Mouse (Mus musculus): ENCODE measurements around the gene Efnb3. TPM values are rescaled to one million over a fixed set of nuclear protein-coding genes. Genes with fewer than 3 reads are reported as not detected.

Gene Efnb3
- total and polyA plus RNA-seq, 3 experiments = 0.27 to 0.68 (median 0.56) TPM

DNA sequence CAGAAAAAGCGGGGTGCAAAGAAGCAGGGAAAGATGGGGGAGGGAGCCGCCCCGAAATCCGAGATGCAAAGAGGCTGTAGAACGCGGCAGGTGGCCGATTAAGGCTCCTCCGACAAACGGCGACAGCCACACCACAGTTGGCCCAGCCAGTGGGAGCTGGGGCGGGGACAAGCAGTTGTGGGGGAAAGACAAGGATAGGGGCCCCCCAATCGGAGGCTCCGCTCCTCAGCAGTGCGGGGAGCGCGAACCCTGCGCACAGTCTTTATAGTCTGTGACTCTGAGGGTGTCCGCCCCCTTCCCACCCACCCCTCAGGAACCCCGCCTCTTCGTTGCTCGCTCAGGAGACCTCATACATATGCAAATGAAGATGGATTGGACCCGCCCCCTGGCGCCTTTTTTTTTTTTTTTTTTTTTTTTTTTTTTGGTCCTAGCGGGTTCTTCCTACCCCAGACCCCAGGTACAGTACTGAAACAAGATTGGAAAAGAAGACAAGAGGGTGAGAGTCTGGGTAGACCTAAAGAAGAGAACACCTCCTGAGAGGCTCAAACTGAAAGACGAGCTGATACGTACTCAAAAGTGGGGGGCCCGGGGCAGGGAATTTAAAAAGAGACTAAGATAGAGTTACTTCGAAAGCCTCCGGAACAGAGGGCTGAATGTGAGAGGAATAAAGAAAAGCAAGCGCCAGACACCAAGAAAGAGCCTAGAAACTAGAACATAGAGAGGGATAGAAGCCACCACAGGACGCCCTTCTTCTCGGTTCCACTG is 45.9 kb upstream of the Efnb3 start, which contains the start of gene Atp1b2:
Gene Atp1b2 (minus strand): TSS at position 217 of the 765 bp plus-strand sequence.
- TF ChIP-seq CTCF (IDR thresholded peaks at IDR 0.05; ENCODE audit: low read depth, low read length) (no peak), TAL1 (conservative IDR thresholded peaks at IDR 0.05; ENCODE audit: low read depth, low read length) (no peak), GATA1 (IDR thresholded peaks at IDR 0.05; ENCODE audit: borderline replicate concordance, low read length) (no peak), GATA2 (IDR thresholded peaks at IDR 0.05; ENCODE audit: borderline replicate concordance, low read depth, low read length) (no peak), POLR2AphosphoS5 (IDR thresholded peaks at IDR 0.05; ENCODE audit: insufficient replicate concordance, low read depth, low read length) (peak; percentile 69; the same call in 1 of the 2 replicates)
- ATAC-seq (ENCODE audit: extremely low read depth, insufficient number of reproducible peaks, low FRiP score, poor library complexity, severe bottlenecking) (peak; percentile 79), DNase-seq (ENCODE audit: low spot score) (peak; percentile 89)
- peaks cover 90% of the 10 kb centered on the region for H3K4me1 ChIP-seq (ENCODE audit: insufficient read depth, low read depth, low read length)
- H3K27me3 ChIP-seq (ENCODE audit: insufficient read depth, low read length) = no peaks in the 10 kb centered on the region
- no peaks in the 10 kb centered on the region for H3K9me3 ChIP-seq (replicated peaks)
- peaks cover 33% of the 10 kb centered on the region for H3K36me3 ChIP-seq (replicated peaks)
- H3K4me3 ChIP-seq (ENCODE audit: low read depth, low read length) = peak within 1 kb of the TSS; percentile 80

DNA sequence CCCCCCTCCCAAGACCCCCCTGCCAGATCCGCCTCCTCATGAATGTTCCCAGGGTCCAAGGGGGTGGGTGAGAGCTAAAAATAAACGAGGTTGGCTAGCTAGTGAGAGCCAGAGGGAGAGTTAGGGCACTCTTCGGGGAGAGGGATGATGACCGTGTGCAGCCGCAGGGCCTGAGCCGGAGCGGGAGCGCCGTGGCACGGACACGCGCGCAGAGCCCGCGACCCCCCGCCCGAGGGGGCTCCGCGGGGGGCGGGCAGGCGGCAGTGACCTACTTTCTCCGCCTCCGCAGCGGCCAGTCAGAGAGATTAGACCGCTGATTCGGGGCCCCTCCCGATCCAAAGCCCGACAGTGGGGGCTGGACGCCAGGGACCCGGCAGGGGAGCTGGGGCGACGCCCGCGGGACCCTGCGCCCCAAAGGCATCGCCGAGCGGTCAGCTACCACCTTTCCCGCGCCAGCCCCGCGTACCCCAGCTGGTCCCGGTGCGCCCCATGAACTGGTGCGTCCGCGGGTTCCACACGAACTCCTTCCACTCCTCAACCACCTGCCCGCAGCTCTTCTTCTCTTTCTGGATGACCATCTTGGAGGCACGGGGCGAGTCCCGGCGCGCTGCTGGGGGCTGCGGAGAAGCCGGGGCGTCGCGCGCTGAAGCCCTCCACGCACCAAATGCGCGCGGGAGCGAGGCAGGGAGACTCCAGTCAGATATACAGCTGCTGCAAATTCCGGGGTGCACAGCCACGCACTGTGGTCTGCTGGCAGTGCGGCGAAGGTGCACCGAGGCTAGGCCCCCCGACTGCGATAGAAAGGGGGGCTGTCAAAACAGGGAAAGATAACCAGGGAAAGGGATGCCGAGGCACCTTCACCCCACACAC is 45.0 kb upstream of the Efnb3 start:
- Histone ChIP-seq H3K4me3 (ENCODE audit: low read depth, low read length) (peak overlapping the region; percentile 80), H3K4me1 (ENCODE audit: insufficient read depth, low read depth, low read length) (peaks cover 91% of the 10 kb centered on the region), H3K36me3 (replicated peaks) (peaks cover 40% of the 10 kb centered on the region), H3K27me3 (ENCODE audit: insufficient read depth, low read length) (no peaks in the 10 kb centered on the region), H3K9me3 (replicated peaks) (no peaks in the 10 kb centered on the region)
- DNase-seq (ENCODE audit: low spot score) (no peak), ATAC-seq (ENCODE audit: extremely low read depth, insufficient number of reproducible peaks, low FRiP score, poor library complexity, severe bottlenecking) (no peak)
- no peak for TF ChIP-seq POLR2AphosphoS5 (IDR thresholded peaks at IDR 0.05; ENCODE audit: insufficient replicate concordance, low read depth, low read length)
- no peak for TF ChIP-seq GATA2 (IDR thresholded peaks at IDR 0.05; ENCODE audit: borderline replicate concordance, low read depth, low read length)
- no peak for TF ChIP-seq GATA1 (IDR thresholded peaks at IDR 0.05; ENCODE audit: borderline replicate concordance, low read length)
- no peak for TF ChIP-seq TAL1 (conservative IDR thresholded peaks at IDR 0.05; ENCODE audit: low read depth, low read length)

- Histone ChIP-seq H3K27me3 (ENCODE audit: insufficient read depth, low read length) (no peaks in the 10 kb centered on the region), H3K4me1 (ENCODE audit: insufficient read depth, low read depth, low read length) (peaks cover 93% of the 10 kb centered on the region), H3K9me3 (replicated peaks) (no peaks in the 10 kb centered on the region), H3K4me3 (ENCODE audit: low read depth, low read length) (peak overlapping the region; percentile 80), H3K36me3 (replicated peaks) (peaks cover 40% of the 10 kb centered on the region)
- no peak for ATAC-seq (ENCODE audit: extremely low read depth, insufficient number of reproducible peaks, low FRiP score, poor library complexity, severe bottlenecking)
- DNase-seq (ENCODE audit: low spot score) = no peak
- TF ChIP-seq CTCF (IDR thresholded peaks at IDR 0.05; ENCODE audit: low read depth, low read length) (no peak), POLR2AphosphoS5 (IDR thresholded peaks at IDR 0.05; ENCODE audit: insufficient replicate concordance, low read depth, low read length) (no peak), GATA2 (IDR thresholded peaks at IDR 0.05; ENCODE audit: borderline replicate concordance, low read depth, low read length) (no peak), TAL1 (conservative IDR thresholded peaks at IDR 0.05; ENCODE audit: low read depth, low read length) (no peak), GATA1 (IDR thresholded peaks at IDR 0.05; ENCODE audit: borderline replicate concordance, low read length) (no peak)
Observed at GRCm38 (mm10) chr11:69604347-69604746, 44.3 kb upstream of the Efnb3 start.

DNA sequence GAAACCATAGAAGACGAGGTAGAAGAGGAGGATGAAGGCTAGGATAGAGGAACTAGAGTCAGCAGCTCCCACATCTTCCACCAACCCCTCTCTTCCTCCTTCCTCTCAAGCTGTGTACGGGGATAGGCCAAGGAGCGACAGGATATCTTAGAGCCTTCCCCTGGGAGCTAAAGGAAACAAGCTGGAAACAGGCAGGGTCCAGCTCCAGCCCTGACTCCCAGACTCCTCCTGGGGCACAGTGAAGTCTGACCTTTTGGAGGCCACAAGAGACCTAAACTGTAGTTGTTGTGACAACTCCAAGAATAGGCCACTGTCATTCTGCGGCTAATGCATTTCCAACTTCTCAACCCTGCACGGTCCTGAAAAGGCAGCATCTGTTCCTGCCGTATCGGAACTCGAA is 43.5 kb upstream of the Efnb3 start:
- no peaks in the 10 kb centered on the region for H3K27me3 ChIP-seq (ENCODE audit: insufficient read depth, low read length)
- H3K4me1 ChIP-seq (ENCODE audit: insufficient read depth, low read depth, low read length) = peaks cover 93% of the 10 kb centered on the region
- H3K4me3 ChIP-seq (ENCODE audit: low read depth, low read length) = peak overlapping the region; percentile 80; the same call in 1 of the 2 replicates
- DNase-seq (ENCODE audit: low spot score) = no peak
- peaks cover 46% of the 10 kb centered on the region for H3K36me3 ChIP-seq (replicated peaks)
- TF ChIP-seq GATA1 (IDR thresholded peaks at IDR 0.05; ENCODE audit: borderline replicate concordance, low read length) = no peak
- no peak for TF ChIP-seq CTCF (IDR thresholded peaks at IDR 0.05; ENCODE audit: low read depth, low read length)
- no peak for TF ChIP-seq POLR2AphosphoS5 (IDR thresholded peaks at IDR 0.05; ENCODE audit: insufficient replicate concordance, low read depth, low read length)
- TF ChIP-seq GATA2 (IDR thresholded peaks at IDR 0.05; ENCODE audit: borderline replicate concordance, low read depth, low read length) = no peak
- TF ChIP-seq TAL1 (conservative IDR thresholded peaks at IDR 0.05; ENCODE audit: low read depth, low read length) = no peak
- H3K9me3 ChIP-seq (replicated peaks) = no peaks in the 10 kb centered on the region
- no peak for ATAC-seq (ENCODE audit: extremely low read depth, insufficient number of reproducible peaks, low FRiP score, poor library complexity, severe bottlenecking)

DNA sequence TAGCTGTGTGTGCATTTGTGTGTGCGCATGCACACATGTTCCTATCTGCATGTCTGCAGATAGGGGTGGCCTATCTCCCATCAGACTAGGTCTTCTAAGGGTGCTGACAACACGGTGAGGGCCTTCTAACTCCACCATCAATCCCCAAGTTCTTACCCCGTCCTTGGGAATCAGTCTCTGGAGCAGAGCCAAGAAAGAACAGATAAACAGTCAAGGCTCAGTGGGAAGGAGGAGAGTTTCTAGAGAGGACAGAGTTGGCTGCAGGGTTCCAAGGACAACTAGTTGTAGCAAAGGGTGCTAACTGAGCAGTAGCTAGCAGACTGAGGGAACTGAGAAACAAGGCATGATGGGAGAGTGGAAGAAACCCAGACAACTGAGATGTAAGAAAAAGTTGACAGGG is 41.8 kb upstream of the Efnb3 start:
- no peak for ATAC-seq (ENCODE audit: extremely low read depth, insufficient number of reproducible peaks, low FRiP score, poor library complexity, severe bottlenecking)
- no peak for DNase-seq (ENCODE audit: low spot score)
- H3K27me3 ChIP-seq (ENCODE audit: insufficient read depth, low read length) = no peaks in the 10 kb centered on the region

DNA sequence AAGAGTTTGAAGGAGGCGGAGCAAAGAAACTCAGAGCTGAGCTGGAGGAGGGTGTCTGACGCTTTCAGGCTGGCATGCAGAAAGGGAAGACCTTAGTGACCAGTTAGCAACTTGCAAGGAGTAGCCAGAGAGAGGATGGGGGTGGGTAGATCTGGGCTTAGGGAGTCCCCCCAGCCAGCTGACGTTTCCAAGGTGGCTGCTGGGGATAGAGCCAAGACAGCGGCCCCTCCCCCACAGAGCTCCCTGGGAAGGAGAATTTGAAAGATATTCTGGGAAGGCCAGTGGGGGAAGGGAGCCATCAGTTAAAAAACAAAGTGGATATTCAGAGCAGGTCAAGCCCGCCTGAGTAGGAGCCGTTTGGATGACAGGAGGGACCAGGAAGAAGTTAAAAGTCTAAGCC is 40.1 kb upstream of the Efnb3 start:
- H3K36me3 ChIP-seq (replicated peaks) = peaks cover 61% of the 10 kb centered on the region
- H3K4me1 ChIP-seq (ENCODE audit: insufficient read depth, low read depth, low read length) = peaks cover 66% of the 10 kb centered on the region
- TF ChIP-seq CTCF (IDR thresholded peaks at IDR 0.05; ENCODE audit: low read depth, low read length) (no peak), POLR2AphosphoS5 (IDR thresholded peaks at IDR 0.05; ENCODE audit: insufficient replicate concordance, low read depth, low read length) (no peak), TAL1 (conservative IDR thresholded peaks at IDR 0.05; ENCODE audit: low read depth, low read length) (no peak), GATA2 (IDR thresholded peaks at IDR 0.05; ENCODE audit: borderline replicate concordance, low read depth, low read length) (no peak), GATA1 (IDR thresholded peaks at IDR 0.05; ENCODE audit: borderline replicate concordance, low read length) (no peak)
- H3K27me3 ChIP-seq (ENCODE audit: insufficient read depth, low read length) = no peaks in the 10 kb centered on the region
- ATAC-seq (ENCODE audit: extremely low read depth, insufficient number of reproducible peaks, low FRiP score, poor library complexity, severe bottlenecking) (no peak), DNase-seq (ENCODE audit: low spot score) (no peak)
- peak overlapping the region; percentile 50; the same call in 1 of the 2 replicates for H3K4me3 ChIP-seq (ENCODE audit: low read depth, low read length)
- H3K9me3 ChIP-seq (replicated peaks) = no peaks in the 10 kb centered on the region

More for the DNA sequence above, 41.8 kb upstream of the Efnb3 start:
- peaks cover 54% of the 10 kb centered on the region for H3K36me3 ChIP-seq (replicated peaks)
- no peaks in the 10 kb centered on the region for H3K9me3 ChIP-seq (replicated peaks)
- no peak overlapping the region for H3K4me3 ChIP-seq (ENCODE audit: low read depth, low read length)
- TF ChIP-seq CTCF (IDR thresholded peaks at IDR 0.05; ENCODE audit: low read depth, low read length) (no peak), GATA2 (IDR thresholded peaks at IDR 0.05; ENCODE audit: borderline replicate concordance, low read depth, low read length) (no peak), TAL1 (conservative IDR thresholded peaks at IDR 0.05; ENCODE audit: low read depth, low read length) (no peak), POLR2AphosphoS5 (IDR thresholded peaks at IDR 0.05; ENCODE audit: insufficient replicate concordance, low read depth, low read length) (no peak), GATA1 (IDR thresholded peaks at IDR 0.05; ENCODE audit: borderline replicate concordance, low read length) (no peak)
- peaks cover 77% of the 10 kb centered on the region for H3K4me1 ChIP-seq (ENCODE audit: insufficient read depth, low read depth, low read length)
